Mouse (Mus musculus): ENCODE measurements around the gene Vmn2r13. TPM values are rescaled to one million over a fixed set of nuclear protein-coding genes. Genes with fewer than 3 reads are reported as not detected.
"Not testable (repeated sequence)": the region's sequence is repeated elsewhere in the genome, so short reads cannot be mapped to it uniquely, and the experiment has no call there.

Vmn2r13 gene
- not detected in 2 replicates for polyA plus RNA-seq (2015; fragmentation: Nextera tagmentation; extraction: Ambion mirVana)

DNA sequence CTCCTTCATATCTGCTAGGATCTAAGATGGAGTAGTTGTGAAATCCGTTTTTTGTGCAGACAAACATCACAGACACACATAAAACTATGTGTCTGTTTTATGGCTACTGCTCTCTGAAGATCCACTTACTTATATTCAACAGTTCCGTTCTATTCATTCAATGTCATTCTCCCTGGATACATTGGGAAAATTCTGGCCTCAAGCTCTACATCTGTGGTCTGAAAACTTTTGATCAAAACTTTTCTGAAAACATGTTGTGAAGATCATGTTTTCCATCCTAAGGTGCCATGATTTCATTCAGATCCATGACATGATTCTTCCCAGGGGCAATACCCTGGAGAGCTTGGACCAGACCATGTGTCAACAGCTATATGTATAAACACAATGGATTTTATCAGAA, at the start of gene Vmn2r13:
TSS of gene Vmn2r13 (minus strand) at position 101 of the 400 bp plus-strand sequence.
- not testable (repeated sequence) for H3K4me3 ChIP-seq (replicated peaks; ENCODE audit: low read depth, low read length); H3K27me3 ChIP-seq (ENCODE audit: insufficient read depth, low read length); H3K4me2 ChIP-seq (ENCODE audit: low read length); H3K9ac ChIP-seq (ENCODE audit: low read depth, low read length); H3K27ac ChIP-seq; H3K9me3 ChIP-seq (replicated peaks; ENCODE audit: low read length); ATAC-seq (replicated peaks; ENCODE audit: low FRiP score, low read depth); H3K4me1 ChIP-seq (replicated peaks; ENCODE audit: insufficient read depth, low read length); H3K36me3 ChIP-seq (ENCODE audit: insufficient read depth, low read length); DNase-seq (ENCODE audit: low spot score)
- 56% methylated on average over 2 of the region's 2 CpGs for WGBS

DNA sequence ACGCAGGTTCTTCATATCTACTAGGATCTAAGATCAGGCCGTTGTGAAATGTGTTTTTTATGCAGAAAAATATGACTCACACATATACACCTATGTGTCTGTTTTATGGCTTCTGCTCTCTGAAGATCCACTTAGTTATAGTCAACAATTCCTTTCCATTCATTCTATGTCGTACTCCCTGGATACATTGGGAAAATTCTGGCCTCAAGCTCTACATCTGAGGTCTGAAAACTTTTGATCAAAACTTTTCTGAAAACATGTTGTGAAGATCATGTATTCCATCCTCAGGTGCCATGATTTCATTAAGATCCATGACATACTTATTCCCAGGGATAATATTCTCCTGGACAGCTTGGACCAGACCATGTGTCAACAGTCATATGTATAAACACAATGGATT, 32.6 kb upstream of the Vmn2r13 start, which contains the start of gene Vmn2r14:
TSS of gene Vmn2r14 (minus strand) at position 101 of the 400 bp plus-strand sequence.
- no peak within 1 kb of the TSS for H3K4me3 ChIP-seq (replicated peaks; ENCODE audit: low read depth, low read length)
- H3K9ac ChIP-seq (ENCODE audit: low read depth, low read length), result no peak within 1 kb of the TSS
- ATAC-seq (replicated peaks; ENCODE audit: low FRiP score, low read depth), result no peak
- 68% methylated on average over 3 of the region's 3 CpGs for WGBS
- no peaks in the 10 kb centered on the region for H3K4me1 ChIP-seq (replicated peaks; ENCODE audit: insufficient read depth, low read length)
- H3K27ac ChIP-seq, result no peak within 1 kb of the TSS
- no peak for TF ChIP-seq CTCF (IDR thresholded peaks at IDR 0.05; ENCODE audit: low read depth)
- H3K27me3 ChIP-seq (ENCODE audit: insufficient read depth, low read length), result no peaks in the 10 kb centered on the region
- H3K9me3 ChIP-seq (replicated peaks; ENCODE audit: low read length), result no peaks in the 10 kb centered on the region
- H3K36me3 ChIP-seq (ENCODE audit: insufficient read depth, low read length), result no peaks in the 10 kb centered on the region
- no peak for DNase-seq (ENCODE audit: low spot score)
- no peak within 1 kb of the TSS for H3K4me2 ChIP-seq (ENCODE audit: low read length)

DNA sequence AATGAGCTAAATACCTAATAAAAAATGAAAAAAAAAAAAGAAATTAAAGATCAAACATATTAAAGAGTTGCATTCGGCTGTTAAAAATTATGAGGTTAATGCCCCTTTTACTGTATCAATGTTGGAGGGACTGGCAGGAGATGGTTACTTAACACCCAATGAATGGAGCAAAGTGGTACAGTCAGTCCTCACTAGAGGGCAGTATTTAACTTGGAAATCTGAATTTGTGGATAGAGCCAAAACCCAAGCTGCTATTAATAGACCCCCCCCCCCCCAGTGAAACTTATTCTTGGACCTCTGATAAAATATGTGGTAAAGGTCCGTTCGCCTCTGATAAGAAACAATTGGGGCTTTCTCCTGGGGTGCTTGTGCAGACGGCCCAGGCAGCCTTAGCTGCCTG, 25.1 kb downstream of the Vmn2r13 start:
- not testable (repeated sequence) for H3K4me1 ChIP-seq (replicated peaks; ENCODE audit: insufficient read depth, low read length); DNase-seq (ENCODE audit: low spot score); H3K27me3 ChIP-seq (ENCODE audit: insufficient read depth, low read length); H3K27ac ChIP-seq; H3K9ac ChIP-seq (ENCODE audit: low read depth, low read length); H3K9me3 ChIP-seq (replicated peaks; ENCODE audit: low read length); ATAC-seq (replicated peaks; ENCODE audit: low FRiP score, low read depth); H3K36me3 ChIP-seq (ENCODE audit: insufficient read depth, low read length); H3K4me2 ChIP-seq (ENCODE audit: low read length); H3K4me3 ChIP-seq (replicated peaks; ENCODE audit: low read depth, low read length)
- 94% methylated on average over 4 of the region's 4 CpGs for WGBS

DNA sequence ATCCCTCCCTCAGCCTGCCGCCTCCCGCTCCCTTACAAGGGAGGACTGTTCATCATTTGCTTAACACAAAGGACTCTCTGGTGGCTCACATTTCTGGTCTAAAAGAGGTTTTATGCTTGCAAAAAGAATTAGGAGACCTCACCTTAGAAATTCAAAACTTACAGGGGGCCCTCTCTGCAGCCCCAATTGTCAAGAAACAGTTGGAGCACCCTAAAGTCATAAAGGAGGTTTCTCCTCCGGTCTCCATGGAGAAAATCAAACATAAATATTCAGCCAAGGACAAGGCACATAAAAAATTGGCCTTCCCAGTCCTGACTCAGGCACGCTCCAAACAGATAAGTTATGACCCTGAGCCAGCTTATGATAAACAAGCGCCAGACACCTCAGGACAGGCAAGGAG, 31.9 kb downstream of the Vmn2r13 start:
- no peak overlapping the region for H3K27ac ChIP-seq
- no peaks in the 10 kb centered on the region for H3K4me1 ChIP-seq (replicated peaks; ENCODE audit: insufficient read depth, low read length)
- no peak overlapping the region for H3K4me3 ChIP-seq (replicated peaks; ENCODE audit: low read depth, low read length)
- no peak for DNase-seq (ENCODE audit: low spot score)
- H3K36me3 ChIP-seq (ENCODE audit: insufficient read depth, low read length), result no peaks in the 10 kb centered on the region
- H3K4me2 ChIP-seq (ENCODE audit: low read length), result no peak overlapping the region
- no peak for ATAC-seq (replicated peaks; ENCODE audit: low FRiP score, low read depth)
- no peak for TF ChIP-seq CTCF (IDR thresholded peaks at IDR 0.05; ENCODE audit: low read depth)
- H3K27me3 ChIP-seq (ENCODE audit: insufficient read depth, low read length), result no peaks in the 10 kb centered on the region
- H3K9me3 ChIP-seq (replicated peaks; ENCODE audit: low read length), result no peaks in the 10 kb centered on the region
- 88% methylated on average over 5 of the region's 5 CpGs for WGBS
- H3K9ac ChIP-seq (ENCODE audit: low read depth, low read length), result no peak overlapping the region

DNA sequence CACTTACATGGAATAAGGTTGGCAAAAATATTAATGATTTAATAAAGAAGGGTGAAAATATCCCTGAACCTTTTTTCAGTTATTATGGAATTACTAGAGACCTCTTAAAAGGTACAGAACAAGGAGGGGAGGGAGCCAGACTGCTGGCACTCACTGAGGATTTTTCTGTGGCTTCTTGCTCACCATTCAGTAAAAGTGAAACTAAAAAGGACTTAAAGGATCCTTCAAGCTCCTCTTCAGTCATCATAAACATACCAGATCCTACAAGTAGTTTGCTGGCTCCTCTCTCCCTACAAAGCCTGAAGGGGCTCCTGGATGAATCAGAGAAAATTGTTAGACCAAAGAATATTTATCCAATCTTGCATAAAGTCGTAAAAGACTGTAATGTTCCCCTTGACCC, 32.4 kb downstream of the Vmn2r13 start:
- not testable (repeated sequence) for H3K9me3 ChIP-seq (replicated peaks; ENCODE audit: low read length); H3K4me2 ChIP-seq (ENCODE audit: low read length); H3K36me3 ChIP-seq (ENCODE audit: insufficient read depth, low read length); H3K4me1 ChIP-seq (replicated peaks; ENCODE audit: insufficient read depth, low read length); H3K9ac ChIP-seq (ENCODE audit: low read depth, low read length); H3K4me3 ChIP-seq (replicated peaks; ENCODE audit: low read depth, low read length); H3K27me3 ChIP-seq (ENCODE audit: insufficient read depth, low read length); ATAC-seq (replicated peaks; ENCODE audit: low FRiP score, low read depth); H3K27ac ChIP-seq; DNase-seq (ENCODE audit: low spot score)
- WGBS, result 58% methylated on average over 1 of the region's 1 CpGs

DNA sequence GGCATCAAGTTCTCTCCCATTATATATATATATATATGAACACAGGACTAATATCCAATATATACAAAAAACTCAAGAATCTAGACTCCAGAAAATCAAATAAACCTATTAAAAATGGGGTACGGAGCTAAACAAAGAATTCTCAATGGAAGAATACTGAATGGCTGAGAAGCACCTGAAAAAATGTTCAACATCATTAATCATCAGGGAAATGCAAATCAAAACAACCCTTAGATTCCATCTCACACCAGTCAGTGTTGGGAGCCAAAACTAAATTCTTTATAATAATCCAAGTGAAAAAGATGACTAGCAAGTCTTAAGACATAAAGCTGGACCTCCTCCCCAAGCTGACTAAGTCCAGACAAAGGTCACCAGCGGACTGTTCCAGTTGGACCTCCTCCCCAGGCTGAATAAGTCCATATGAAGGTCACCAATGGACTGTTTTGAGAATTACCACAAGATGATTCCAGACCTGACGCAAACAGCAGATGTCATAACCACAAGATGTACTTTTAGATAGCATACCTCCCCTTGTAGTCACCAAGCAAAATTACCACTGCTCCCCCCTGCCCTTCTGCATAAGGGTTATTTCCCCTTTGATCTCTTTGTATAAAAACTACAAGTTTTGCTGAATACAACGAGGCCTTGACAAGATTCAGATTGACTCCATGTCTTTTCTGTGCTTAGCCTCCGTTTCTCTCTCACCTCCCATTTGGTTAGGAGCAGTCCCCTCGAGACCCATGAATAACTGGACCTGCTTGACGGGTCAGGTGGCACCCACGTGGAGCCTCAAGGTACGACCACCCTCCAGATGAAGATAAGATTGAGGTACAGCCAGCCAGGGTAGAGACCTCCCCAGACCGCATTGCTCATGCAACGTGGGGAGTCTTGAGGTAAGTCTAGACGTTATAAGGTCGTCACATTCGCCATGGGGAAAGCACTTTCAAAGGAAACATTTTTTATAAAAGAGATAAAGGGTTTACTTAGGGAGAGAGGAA, 33.2 kb downstream of the Vmn2r13 start:
- DNase-seq (ENCODE audit: low spot score); H3K4me1 ChIP-seq (replicated peaks; ENCODE audit: insufficient read depth, low read length); H3K9ac ChIP-seq (ENCODE audit: low read depth, low read length); H3K9me3 ChIP-seq (replicated peaks; ENCODE audit: low read length); H3K4me2 ChIP-seq (ENCODE audit: low read length); H3K27ac ChIP-seq; H3K27me3 ChIP-seq (ENCODE audit: insufficient read depth, low read length); H3K36me3 ChIP-seq (ENCODE audit: insufficient read depth, low read length); H3K4me3 ChIP-seq (replicated peaks; ENCODE audit: low read depth, low read length); ATAC-seq (replicated peaks; ENCODE audit: low FRiP score, low read depth): not testable (repeated sequence)
- 75% methylated on average over 14 of the region's 14 CpGs for WGBS
